Mouse (Mus musculus): ENCODE results near the gene Erh. TPM values are rescaled to one million over a fixed set of nuclear protein-coding genes. Genes with fewer than 3 reads are reported as not detected.

The Erh gene
- total RNA-seq, 2 experiments from 2014 or later = 4.9 to 23.9 TPM

Other genes with a start within 250 kb of the Erh start
- 1.3 and 20.2 TPM in 2 replicates for gene Dcaf5, start 207.7 kb downstream of the Erh start, total RNA-seq (2015; ENCODE audit: low replicate concordance)
- gene Dcaf5, start 207.7 kb downstream of the Erh start, total RNA-seq (2017; ENCODE audit: low replicate concordance) = 2.4 and 3.2 TPM in 2 replicates
- 2.2 and 9.6 TPM in 2 replicates for gene Exd2, start 181.2 kb downstream of the Erh start, total RNA-seq (2015; ENCODE audit: low replicate concordance)
- 0.77 and 21.9 TPM in 2 replicates for gene Exd2, start 181.2 kb downstream of the Erh start, total RNA-seq (2017; ENCODE audit: low replicate concordance)
- gene Galnt16, start 126.1 kb downstream of the Erh start, total RNA-seq (2015; ENCODE audit: low replicate concordance) = not detected in 2 replicates
- gene Galnt16, start 126.1 kb downstream of the Erh start, total RNA-seq (2017; ENCODE audit: low replicate concordance) = not detected in 2 replicates
- 20.1 and 22.0 TPM in 2 replicates for gene Slc39a9, start 458 bp downstream of the Erh start, total RNA-seq (2015; ENCODE audit: low replicate concordance)
- gene Slc39a9, start 458 bp downstream of the Erh start, total RNA-seq (2017; ENCODE audit: low replicate concordance) = 11.2 and 20.5 TPM in 2 replicates
- 0.42 TPM in 1 of 2 replicates, not detected in the other for gene Plekhd1, start 48.2 kb upstream of the Erh start, total RNA-seq (2015; ENCODE audit: low replicate concordance)
- gene Plekhd1, start 48.2 kb upstream of the Erh start, total RNA-seq (2017; ENCODE audit: low replicate concordance) = 2.8 TPM in 1 of 2 replicates, not detected in the other
- not detected in 2 replicates for gene Ccdc177, start 116.3 kb upstream of the Erh start, total RNA-seq (2015; ENCODE audit: low replicate concordance)
- not detected in 2 replicates for gene Ccdc177, start 116.3 kb upstream of the Erh start, total RNA-seq (2017; ENCODE audit: low replicate concordance)
- 39.8 and 46.9 TPM in 2 replicates for gene Susd6, start 146.2 kb upstream of the Erh start, total RNA-seq (2015; ENCODE audit: low replicate concordance)
- 63.2 and 67.7 TPM in 2 replicates for gene Susd6, start 146.2 kb upstream of the Erh start, total RNA-seq (2017; ENCODE audit: low replicate concordance)

Measured in erythroid progenitor cell, adult 5-6 weeks (primary cell).